Mouse (Mus musculus) Patski (cell line): ENCODE measurements around the gene Msi2. TPM values are rescaled to one million over a fixed set of nuclear protein-coding genes. Genes with fewer than 3 reads are reported as not detected.

ENCODE experiments used
- ATAC-seq: fragments of 100-300 bp; one replicate; pipeline ENCODE4 v1.8.0; 2021
- CTCF ChIA-PET: fragments of 350-600 bp; sonication (Branson Sonifier 250); formaldehyde crosslinking; loops from one replicate; lab custom pipeline; 2022; ENCODE audit warnings: inconsistent platforms; lab: Charles Lee
- POLR2A ChIA-PET: fragments of 350-600 bp; sonication (Branson Sonifier 250); formaldehyde crosslinking; loops from one replicate; lab custom pipeline; 2022; ENCODE audit warnings: antibody characterized with exemption, inconsistent platforms; lab: Charles Lee
- DNase-seq: peaks from one replicate; pipeline ENCODE4 v3.0.0-alpha.2; 2011; ENCODE audit warnings: low read depth, low spot score
- H3K27me3 ChIP-seq: fragments of 371-371 bp; one replicate; pipeline ENCODE4 v1.5.1; 2021
- CTCF ChIP-seq: fragments of 100-300 bp; IDR thresholded peaks from one replicate; pipeline ENCODE4 v1.5.1; 2021
- in situ Hi-C: fragments of 300-500 bp; cut with MboI; formaldehyde crosslinking; loops from 3 replicates; pipeline ENCODE4 v1.11.1; 2018; ENCODE audit warnings: low pct_unique_long_range_greater_than_20kb, mixed read lengths
- polyA plus RNA-seq: library from polyadenylated mRNA; unstranded; gene quantifications from one replicate; pipeline ENCODE4 v1.2.3, GENCODE M21; 2021

The Msi2 gene
- polyA plus RNA-seq, 1 experiment from 2014 or later, result 72.3 TPM

DNA sequence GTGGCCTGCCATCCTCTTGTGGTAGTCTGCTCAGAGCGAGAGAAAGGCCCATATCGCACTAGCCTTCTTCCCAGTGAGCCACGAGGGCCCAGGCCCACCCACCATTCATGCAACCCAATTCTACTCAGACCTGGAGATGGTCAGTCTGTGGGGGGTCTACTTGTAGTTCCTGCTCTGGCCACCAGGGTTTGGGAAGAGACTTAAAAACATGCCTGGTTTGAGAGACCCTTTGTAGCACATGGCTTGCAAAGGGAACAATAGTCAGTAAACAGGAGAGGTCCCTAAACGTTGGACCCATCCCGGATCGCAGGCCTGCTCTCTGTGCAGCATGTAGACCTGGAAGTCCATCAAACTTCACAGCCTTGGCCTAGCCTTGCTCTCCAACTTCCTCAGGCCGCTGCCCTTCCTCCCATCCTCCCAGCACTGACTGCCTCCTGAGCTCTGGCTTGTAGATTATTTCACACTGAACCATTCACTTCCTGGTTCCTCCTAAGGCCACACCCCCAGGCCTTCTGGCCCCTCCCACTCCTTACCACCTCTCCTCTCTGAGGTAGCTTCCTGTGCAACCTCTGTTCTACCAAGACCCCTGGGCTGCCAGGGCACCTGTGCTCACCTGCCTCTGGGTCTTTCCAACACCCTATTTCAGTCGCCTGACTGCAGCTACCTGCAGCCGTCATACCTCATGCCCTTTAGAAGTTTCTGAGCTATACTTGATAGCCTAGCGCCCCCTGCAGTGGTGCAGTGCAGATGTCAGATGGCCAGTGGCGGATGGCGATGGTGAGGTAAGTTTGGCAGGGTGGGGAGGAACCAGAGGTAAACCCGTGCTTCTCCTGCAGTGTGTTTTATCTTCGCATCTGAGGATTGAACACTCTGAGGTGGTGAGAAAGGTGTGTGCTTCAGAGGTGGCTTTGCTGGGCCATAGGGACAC, 410.4 kb downstream of the Msi2 start:
- POLR2A ChIA-PET, result no interaction called here
- no peak for TF ChIP-seq CTCF
- ATAC-seq (no peak), DNase-seq (no peak)
- CTCF ChIA-PET, result interaction anchor here (1.1 to 1.8 kb wide), 3 partner anchors 13 to 65 kb away, joined by 3 read pairs; no protein-coding TSS in a partner anchor
- in situ Hi-C loops, result no loop called here
- H3K27me3 ChIP-seq, result no peaks in the 10 kb centered on the region

DNA sequence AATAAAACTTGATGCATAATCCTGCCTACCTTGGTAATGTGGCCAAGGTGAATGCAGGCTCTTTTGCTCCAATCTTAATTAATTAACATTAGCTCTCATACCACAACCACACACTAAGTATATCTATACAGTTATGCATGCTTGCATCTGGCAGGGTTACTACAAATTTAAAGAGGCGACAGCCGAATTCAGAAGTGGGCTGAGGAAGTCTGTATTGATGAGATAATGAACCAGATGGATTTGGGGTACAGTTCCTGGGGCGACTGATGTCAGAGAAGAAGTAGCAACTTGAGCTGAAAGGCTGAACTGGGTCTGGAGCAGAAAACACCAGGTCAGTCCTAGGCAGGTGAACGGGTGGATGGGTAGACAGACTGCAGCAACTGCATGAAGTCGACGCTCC, 412.6 kb downstream of the Msi2 start:
- CTCF ChIA-PET, result no interaction called here
- DNase-seq (no peak), ATAC-seq (no peak)
- POLR2A ChIA-PET, result no interaction called here
- no peaks in the 10 kb centered on the region for H3K27me3 ChIP-seq
- no peak for TF ChIP-seq CTCF
- in situ Hi-C loops, result no loop called here

DNA sequence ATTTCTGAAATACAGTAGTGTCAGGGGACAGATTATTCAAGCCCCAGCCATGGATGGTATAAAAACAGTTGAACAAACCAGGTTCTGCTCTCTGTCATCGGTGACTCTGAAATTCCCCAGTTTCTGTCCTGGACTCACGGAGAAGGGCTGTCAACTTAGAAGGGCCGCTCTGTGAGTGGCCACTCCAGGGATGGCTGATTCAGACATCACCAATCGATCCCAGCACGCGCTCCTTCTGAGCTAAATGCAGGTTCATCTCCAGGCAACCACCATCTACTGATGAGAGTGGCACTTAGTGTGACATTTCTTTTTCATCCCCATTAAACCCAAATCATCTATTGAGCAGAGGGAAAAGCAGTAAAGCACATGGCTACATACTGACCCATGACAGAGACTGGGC, 416.7 kb downstream of the Msi2 start:
- ATAC-seq, result no peak
- no peak for TF ChIP-seq CTCF
- no peak for DNase-seq
- H3K27me3 ChIP-seq, result no peaks in the 10 kb centered on the region
- ChIA-PET POLR2A (no interaction called here), CTCF (no interaction called here)
- in situ Hi-C loops, result no loop called here

DNA sequence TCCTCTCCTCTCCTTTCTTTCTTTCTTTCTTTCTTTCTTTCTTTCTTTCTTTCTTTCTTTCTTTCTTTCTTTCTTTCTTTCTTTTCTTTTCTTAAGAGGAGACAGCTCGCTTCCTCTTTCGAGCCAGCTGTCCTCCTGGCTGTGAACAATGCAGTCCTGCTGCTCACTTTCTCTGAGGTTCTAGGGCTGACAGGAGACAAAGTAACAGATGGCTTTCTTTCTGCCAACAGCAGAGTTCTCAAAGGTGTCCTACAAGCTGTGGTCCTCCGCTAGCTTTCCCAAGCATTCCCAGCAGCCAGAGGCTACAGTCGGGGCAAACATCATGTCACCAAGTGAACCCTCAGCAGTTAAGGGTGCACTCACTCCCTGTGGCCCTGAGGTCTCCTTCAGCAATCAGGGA, 419.0 kb downstream of the Msi2 start:
- CTCF ChIA-PET, result no interaction called here
- no peak for ATAC-seq
- in situ Hi-C loops, result loop anchor here (10.0 kb wide), 1 partner anchor 425 kb away; no protein-coding TSS in a partner anchor
- TF ChIP-seq CTCF, result no peak
- POLR2A ChIA-PET, result no interaction called here
- no peaks in the 10 kb centered on the region for H3K27me3 ChIP-seq
- no peak for DNase-seq

DNA sequence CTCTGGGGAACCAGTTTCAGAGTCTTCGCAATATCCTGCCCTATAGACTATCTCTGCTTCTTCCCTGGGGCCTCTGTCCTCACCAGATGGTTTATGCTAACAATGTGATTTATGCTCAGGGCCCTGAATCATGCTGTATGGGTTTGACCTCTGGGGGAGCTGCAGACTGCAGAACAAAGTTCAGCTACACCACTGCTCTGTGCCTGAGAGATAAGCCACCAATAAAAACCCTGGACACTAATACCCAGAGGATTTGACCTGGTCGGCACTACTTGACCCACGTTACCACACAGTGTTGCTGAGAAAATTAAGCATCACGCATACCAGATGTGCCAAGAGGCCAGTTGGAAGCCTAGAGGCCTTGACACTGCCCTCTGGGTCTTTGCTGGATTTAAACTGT, 420.8 kb downstream of the Msi2 start:
- no peaks in the 10 kb centered on the region for H3K27me3 ChIP-seq
- CTCF ChIA-PET, result no interaction called here
- POLR2A ChIA-PET, result no interaction called here
- ATAC-seq (no peak), DNase-seq (no peak)
- TF ChIP-seq CTCF, result no peak
- in situ Hi-C loops, result loop anchor here (10.0 kb wide), 1 partner anchor 427 kb away; no protein-coding TSS in a partner anchor

DNA sequence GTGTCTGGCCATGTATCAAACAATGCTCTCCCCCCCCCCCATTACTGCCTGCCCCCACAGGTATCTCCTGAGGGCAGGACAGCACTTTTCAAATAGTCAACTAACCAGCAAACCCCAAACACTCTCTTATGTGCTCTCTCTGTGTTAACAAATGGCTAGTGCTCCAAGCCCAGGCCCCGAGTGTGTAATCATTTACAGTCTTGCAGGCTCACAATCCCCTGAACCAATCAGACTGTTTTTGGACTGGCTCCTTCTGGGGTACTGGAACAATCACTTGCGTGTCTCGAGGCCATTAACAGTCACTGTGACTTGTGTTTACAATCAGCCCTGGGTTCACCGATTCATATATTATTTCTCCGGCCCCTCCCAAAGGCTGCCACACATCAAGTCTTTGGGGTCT, 423.0 kb downstream of the Msi2 start:
- ChIA-PET POLR2A (no interaction called here), CTCF (no interaction called here)
- no peaks in the 10 kb centered on the region for H3K27me3 ChIP-seq
- DNase-seq, result no peak
- TF ChIP-seq CTCF, result no peak
- no peak for ATAC-seq
- in situ Hi-C loops, result loop anchor here (10.0 kb wide), 1 partner anchor 430 kb away; no protein-coding TSS in a partner anchor

DNA sequence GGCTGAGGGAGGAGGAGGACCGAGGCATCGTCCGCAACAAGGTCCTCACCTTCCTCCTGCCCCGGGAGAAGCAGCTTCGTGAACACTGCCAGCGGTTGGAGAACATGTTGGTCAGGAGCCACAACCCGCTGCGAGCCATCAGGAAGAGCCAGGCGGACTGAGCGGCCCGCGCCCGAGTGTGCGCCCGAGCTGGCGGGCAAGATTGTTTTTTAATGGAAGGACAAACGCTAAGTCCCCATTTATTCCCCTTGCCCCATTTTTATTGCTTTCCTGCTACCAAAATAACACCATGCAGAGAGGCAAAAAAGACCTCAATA, 424.0 kb downstream of the Msi2 start:
- POLR2A ChIA-PET, result no interaction called here
- DNase-seq, result no peak
- CTCF ChIA-PET, result no interaction called here
- H3K27me3 ChIP-seq, result no peaks in the 10 kb centered on the region
- in situ Hi-C loops, result loop anchor here (10.0 kb wide), 1 partner anchor 430 kb away; no protein-coding TSS in a partner anchor
- TF ChIP-seq CTCF, result no peak
- no peak for ATAC-seq

DNA sequence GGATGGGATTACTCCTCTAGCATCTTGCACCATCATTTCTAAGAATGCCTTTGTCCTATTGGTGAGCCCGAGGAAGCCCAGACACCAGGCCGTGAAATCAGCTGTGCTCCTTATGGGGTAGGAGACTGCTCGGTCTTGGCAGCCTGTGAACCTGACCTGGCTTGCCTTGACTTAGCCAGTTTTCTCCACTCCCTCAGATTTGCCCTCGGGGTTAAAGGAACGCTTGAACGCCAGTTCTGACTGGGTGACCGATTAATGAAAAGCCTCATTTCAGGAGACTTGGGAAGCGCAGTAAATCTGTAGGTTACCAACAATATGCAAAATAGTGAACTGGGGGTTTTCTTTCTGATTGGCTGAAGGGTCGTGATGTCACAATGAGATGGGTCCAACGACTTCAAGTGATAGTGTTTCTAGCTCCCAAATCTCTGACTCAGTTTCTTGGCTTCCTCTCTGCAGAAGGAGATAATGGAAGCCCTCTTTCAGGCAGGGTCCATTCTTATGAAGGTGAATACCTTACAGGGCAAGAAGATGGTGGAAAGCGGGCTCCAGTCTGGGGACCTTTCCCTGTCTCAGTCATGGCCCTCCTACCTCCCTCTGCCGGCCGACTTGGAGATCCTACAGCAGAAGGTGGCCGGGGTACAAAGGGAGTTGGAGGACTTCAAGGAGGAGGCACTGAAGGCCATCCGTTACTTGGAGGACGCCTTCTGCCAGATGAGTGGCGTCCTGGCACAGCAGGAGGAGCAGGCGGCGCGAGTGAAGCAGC, 424.5 kb downstream of the Msi2 start, which contains the start of gene Ccdc182:
Gene Ccdc182 (plus strand): TSS at position 428 of the 763 bp plus-strand sequence.
- POLR2A ChIA-PET, result no interaction called here
- CTCF ChIA-PET, result no interaction called here
- no peak for TF ChIP-seq CTCF
- ATAC-seq, result no peak
- DNase-seq, result no peak
- in situ Hi-C loops, result loop anchor here (10.0 kb wide), 1 partner anchor 431 kb away; no protein-coding TSS in a partner anchor
- no peaks in the 10 kb centered on the region for H3K27me3 ChIP-seq

DNA sequence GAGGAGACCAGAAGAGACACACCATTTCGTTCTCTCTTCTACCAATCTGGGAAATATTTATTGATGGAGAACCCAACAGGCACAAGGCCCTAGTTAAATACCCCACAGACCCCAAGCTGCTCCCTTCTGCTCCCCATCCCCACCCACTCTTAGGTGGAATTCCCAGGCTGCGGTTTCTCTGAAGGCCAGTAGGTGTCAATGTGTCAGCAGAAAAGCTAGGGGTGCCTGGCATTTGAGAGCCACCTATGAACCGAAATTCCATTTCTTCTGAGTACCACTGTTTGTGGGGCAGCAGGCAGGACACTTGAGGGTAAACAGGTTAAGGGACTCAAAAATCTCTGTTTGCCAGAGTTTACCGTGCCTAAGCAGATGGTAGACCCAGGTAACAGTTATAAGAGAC, 426.6 kb downstream of the Msi2 start:
- CTCF ChIA-PET, result interaction anchor here (0.9 to 1.7 kb wide), 4 partner anchors 39 to 531 kb away, joined by 3 to 4 read pairs (median 4); no protein-coding TSS in a partner anchor
- DNase-seq (no peak), ATAC-seq (no peak)
- no peaks in the 10 kb centered on the region for H3K27me3 ChIP-seq
- peak; percentile 79 for TF ChIP-seq CTCF
- in situ Hi-C loops, result loop anchor here (10.0 kb wide), 1 partner anchor 433 kb away; no protein-coding TSS in a partner anchor
- POLR2A ChIA-PET, result interaction anchor here (0.7 kb wide), 1 partner anchor 578 kb away, joined by 3 read pairs; no protein-coding TSS in a partner anchor

DNA sequence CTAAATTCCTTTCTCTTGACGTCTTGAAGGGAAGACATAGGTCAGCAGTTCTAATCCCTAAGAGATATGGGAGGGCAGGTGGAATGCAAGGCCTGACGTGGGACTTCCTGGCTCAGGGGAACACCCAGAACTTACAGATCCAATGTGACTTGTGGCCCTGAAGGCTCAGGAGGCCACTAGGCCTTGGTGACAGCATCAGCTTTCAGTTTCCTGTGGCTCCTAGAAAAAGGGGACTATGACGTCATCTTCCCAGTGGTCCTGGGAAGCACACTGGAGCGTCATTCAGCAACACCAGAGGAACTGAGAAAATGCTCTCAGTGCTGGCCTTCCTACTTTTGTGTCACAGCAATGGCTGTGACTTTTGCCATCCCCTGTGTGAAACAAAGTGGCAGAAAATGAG, 427.1 kb downstream of the Msi2 start:
- POLR2A ChIA-PET, result interaction anchor here (0.7 kb wide), 1 partner anchor 579 kb away, joined by 3 read pairs; no protein-coding TSS in a partner anchor
- in situ Hi-C loops, result loop anchor here (10.0 kb wide), 1 partner anchor 434 kb away; no protein-coding TSS in a partner anchor

More for the DNA sequence above, 427.1 kb downstream of the Msi2 start:
- H3K27me3 ChIP-seq, result no peaks in the 10 kb centered on the region
- TF ChIP-seq CTCF, result no peak
- ATAC-seq, result no peak
- CTCF ChIA-PET, result interaction anchor here (1.0 to 1.7 kb wide), 2 partner anchors 39 to 329 kb away, joined by 3 to 4 read pairs; no protein-coding TSS in a partner anchor
- DNase-seq, result no peak

Other genes starting within 250 kb of the Msi2 start
- gene Akap1, start 146.1 kb upstream of the Msi2 start, polyA plus RNA-seq, result 43.3 TPM
- gene Scpep1, start 237.0 kb upstream of the Msi2 start, polyA plus RNA-seq, result 202 TPM
- gene Elobl, start 248.4 kb upstream of the Msi2 start, polyA plus RNA-seq, result 1.4 TPM